Mouse (Mus musculus) liver, embryonic 11.5 days (tissue): ENCODE measurements around the gene P2ry6. TPM values are rescaled to one million over a fixed set of nuclear protein-coding genes. Genes with fewer than 3 reads are reported as not detected.
A peak's percentile ranks its signal among the peaks of the same experiment; 100 is the strongest.

ENCODE experiments used
- ATAC-seq: fragments of 200-750 bp; cut with Nextera tagmentation; replicated peaks from 2 replicates; pipeline ENCODE4 v1.8.0; 2017; ENCODE audit warnings: moderate number of reproducible peaks, mild to moderate bottlenecking, moderate TSS enrichment, moderate library complexity; ENCODE audit not compliant: low FRiP score
- DNase-seq: peaks from one replicate; pipeline ENCODE4 v3.0.0-alpha.2; 2017; ENCODE audit warnings: low spot score
- H3K27ac ChIP-seq: fragments of 300-500 bp; sonication (generic); 2 replicates; pipeline ENCODE4 v1.5.1; 2014; ENCODE audit warnings: mild to moderate bottlenecking, low read depth, low read length, control low read depth
- H3K27me3 ChIP-seq: fragments of 300-500 bp; sonication (generic); replicated peaks from 2 replicates; pipeline ENCODE4 v1.6.1; 2014; ENCODE audit warnings: low read length, mixed read lengths; ENCODE audit not compliant: control insufficient read depth, insufficient read depth
- H3K36me3 ChIP-seq: fragments of 300-500 bp; sonication (generic); 2 replicates; pipeline ENCODE4 v1.6.1; 2014; ENCODE audit warnings: mild to moderate bottlenecking, low read length, moderate library complexity, mixed read lengths; ENCODE audit not compliant: control insufficient read depth, insufficient read depth
- H3K4me1 ChIP-seq: fragments of 300-500 bp; sonication (generic); replicated peaks from 2 replicates; pipeline ENCODE4 v1.6.1; 2014; ENCODE audit warnings: low read length, mixed read lengths; ENCODE audit not compliant: control insufficient read depth, insufficient read depth
- H3K4me2 ChIP-seq: fragments of 300-500 bp; sonication (generic); 2 replicates; pipeline ENCODE4 v1.6.1; 2014; ENCODE audit warnings: mild to moderate bottlenecking, control low read depth, moderate library complexity
- H3K4me3 ChIP-seq: fragments of 300-500 bp; sonication (generic); 2 replicates; pipeline ENCODE4 v1.5.1; 2014; ENCODE audit warnings: low read depth, low read length, control low read depth
- H3K9ac ChIP-seq: fragments of 300-500 bp; sonication (generic); 2 replicates; pipeline ENCODE4 v1.6.1; 2014; ENCODE audit warnings: low read depth, low read length, control low read depth
- H3K9me3 ChIP-seq: fragments of 300-500 bp; sonication (generic); 2 replicates; pipeline ENCODE4 v1.6.1; 2016; ENCODE audit warnings: low read length, inconsistent platforms, mixed read lengths; ENCODE audit not compliant: control insufficient read depth
- WGBS: fragments of 180-500 bp; shearing (Covaris S2); extraction: QIAGEN DNeasy Blood & Tissue Kit; methylation state at CpG from one replicate; pipeline ENCODE4 v1.1.7; 2014; 5-methylcytosine and 5-hydroxymethylcytosine counted together
- polyA plus RNA-seq: library from polyadenylated mRNA; unstranded; fragments of >200 nt; fragmentation: Nextera tagmentation; extraction: Ambion mirVana; gene quantifications from 2 replicates; pipeline ENCODE4 v1.2.1, GENCODE M21; 2014

The P2ry6 gene
- polyA plus RNA-seq, 1 experiment from 2014 or later, result 4.3 TPM

GRCm38 (mm10) chr7:101006201-101006600, 31.8 kb upstream of the P2ry6 start:
- no peak for ATAC-seq
- Histone ChIP-seq H3K4me3 (no peak overlapping the region), H3K4me2 (no peak overlapping the region), H3K27me3 (peaks cover 7% of the 10 kb centered on the region), H3K9me3 (no peaks in the 10 kb centered on the region), H3K27ac (no peak overlapping the region), H3K36me3 (no peaks in the 10 kb centered on the region), H3K9ac (no peak overlapping the region), H3K4me1 (peaks cover under 1% of the 10 kb centered on the region; the same call in 1 of the 2 replicates)
- DNase-seq, result no peak
- WGBS, result 77% methylated on average over 2 of the region's 2 CpGs

DNA sequence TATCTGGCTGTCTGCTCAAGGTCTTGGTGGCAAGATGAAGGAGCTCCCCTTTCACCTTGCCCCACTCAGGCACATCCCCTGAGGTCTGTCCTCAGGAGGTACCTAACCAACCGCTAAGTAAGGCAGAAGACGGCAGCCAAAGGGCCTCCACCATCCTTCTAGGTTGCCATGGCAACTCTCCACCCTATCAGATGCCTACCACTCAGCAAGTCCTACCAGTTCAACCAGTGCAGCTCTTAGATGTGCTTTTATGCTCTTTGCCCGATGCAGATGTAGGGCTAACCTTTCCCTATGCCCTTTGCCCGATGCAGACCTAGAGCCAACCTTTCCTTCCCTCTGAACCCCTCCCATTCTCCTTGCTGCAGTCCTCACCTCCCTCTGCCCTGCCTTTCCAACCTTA, 30.7 kb upstream of the P2ry6 start:
- no peak for DNase-seq
- no peak overlapping the region for H3K4me3 ChIP-seq
- no peak overlapping the region for H3K4me2 ChIP-seq
- no peak for ATAC-seq
- H3K4me1 ChIP-seq, result no peaks in the 10 kb centered on the region
- H3K9ac ChIP-seq, result no peak overlapping the region
- no peaks in the 10 kb centered on the region; the same call in 1 of the 2 replicates for H3K27me3 ChIP-seq
- WGBS, result 68% methylated on average over 4 of the region's 4 CpGs
- no peaks in the 10 kb centered on the region for H3K9me3 ChIP-seq
- H3K36me3 ChIP-seq, result no peaks in the 10 kb centered on the region
- H3K27ac ChIP-seq, result no peak overlapping the region

DNA sequence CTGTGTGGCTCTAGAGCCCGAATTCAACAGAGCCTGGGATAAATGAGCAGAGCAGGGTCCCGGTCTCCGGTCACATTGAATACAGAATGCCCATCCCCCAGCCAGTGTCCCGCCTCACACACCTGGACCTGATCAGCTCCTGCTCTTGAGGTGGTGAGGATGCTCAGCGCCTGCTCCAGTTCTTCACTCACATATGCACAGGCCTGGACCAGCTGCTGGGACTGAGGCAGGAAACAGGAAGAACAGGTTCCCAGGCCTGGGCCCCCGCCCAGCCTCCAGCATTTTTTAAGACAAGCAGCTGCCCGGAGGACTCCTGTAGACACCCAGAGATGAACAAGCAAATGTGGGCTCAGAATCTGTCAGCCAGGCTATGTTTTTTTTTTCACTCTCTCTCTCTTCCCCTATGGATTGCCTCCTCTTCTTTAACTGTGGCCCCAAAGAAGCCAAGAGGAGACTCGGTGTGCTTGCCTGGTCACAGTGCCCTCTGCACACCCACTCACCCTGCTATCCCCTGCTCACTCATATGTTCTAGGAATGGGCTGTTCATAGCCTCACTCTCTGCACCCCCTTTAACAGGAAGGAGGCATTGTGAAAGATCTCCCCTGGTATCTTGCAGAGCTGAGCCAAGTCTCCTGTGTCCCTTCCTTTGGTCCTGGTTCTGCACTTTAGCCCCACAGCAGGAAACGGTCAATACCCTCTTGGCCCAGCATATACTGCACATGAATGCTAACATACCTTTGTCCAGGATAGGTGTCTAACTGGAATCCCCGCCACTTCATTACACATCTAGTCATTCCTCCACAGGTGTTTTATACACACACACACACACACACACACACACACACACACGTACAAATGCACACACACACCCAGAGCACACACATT, 29.2 kb upstream of the P2ry6 start:
- H3K4me1 ChIP-seq, result no peaks in the 10 kb centered on the region
- DNase-seq, result no peak
- WGBS, result 65% methylated on average over 11 of the region's 11 CpGs
- no peak for ATAC-seq
- no peaks in the 10 kb centered on the region; the same call in 1 of the 2 replicates for H3K27me3 ChIP-seq
- H3K9me3 ChIP-seq, result no peaks in the 10 kb centered on the region
- no peak overlapping the region for H3K4me3 ChIP-seq
- no peak overlapping the region for H3K9ac ChIP-seq
- no peak overlapping the region for H3K4me2 ChIP-seq
- no peaks in the 10 kb centered on the region for H3K36me3 ChIP-seq
- H3K27ac ChIP-seq, result no peak overlapping the region

- Histone ChIP-seq H3K4me2 (no peak overlapping the region), H3K27me3 (no peaks in the 10 kb centered on the region), H3K9ac (no peak overlapping the region), H3K27ac (no peak overlapping the region), H3K9me3 (no peaks in the 10 kb centered on the region), H3K36me3 (no peaks in the 10 kb centered on the region), H3K4me1 (0 out of 2 replicates have a peak, but pooled peaks cover 3% of the 10 kb centered on the region), H3K4me3 (no peak overlapping the region)
- WGBS, result 82% methylated on average over 6 of the region's 6 CpGs
- ATAC-seq (no peak), DNase-seq (no peak)
Observed at GRCm38 (mm10) chr7:101002274-101002673, 27.8 kb upstream of the P2ry6 start.

DNA sequence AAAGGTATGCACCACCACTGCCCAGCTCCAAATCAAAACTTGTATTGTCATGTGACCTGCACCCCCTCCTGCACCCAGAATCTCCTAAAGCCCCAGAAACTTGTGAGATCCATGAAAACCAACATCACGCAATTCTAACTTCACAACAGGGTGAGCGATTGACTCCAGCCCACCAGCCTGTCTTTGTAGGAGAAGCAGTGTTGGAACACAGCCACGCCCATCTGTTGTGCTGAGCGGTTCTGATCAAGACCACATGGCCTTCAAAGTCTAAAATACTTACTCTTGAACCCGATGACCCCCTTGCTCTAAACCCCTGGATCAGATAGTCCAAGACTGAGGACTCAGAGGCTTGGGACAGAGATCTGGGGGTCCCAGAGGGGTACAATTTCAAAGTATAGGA, 25.2 kb upstream of the P2ry6 start:
- no peak overlapping the region for H3K4me2 ChIP-seq
- DNase-seq, result no peak

GRCm38 (mm10) chr7:100998578-100998960, 24.1 kb upstream of the P2ry6 start:
- no peaks in the 10 kb centered on the region for H3K36me3 ChIP-seq
- no peak overlapping the region for H3K4me2 ChIP-seq
- H3K9ac ChIP-seq, result no peak overlapping the region
- no peaks in the 10 kb centered on the region for H3K27me3 ChIP-seq
- H3K4me1 ChIP-seq, result peaks cover 9% of the 10 kb centered on the region; the same call in 1 of the 2 replicates
- no peak for ATAC-seq
- no peaks in the 10 kb centered on the region for H3K9me3 ChIP-seq
- H3K27ac ChIP-seq, result no peak overlapping the region
- no peak for DNase-seq
- H3K4me3 ChIP-seq, result no peak overlapping the region
- WGBS, result 85% methylated on average over 24 of the region's 24 CpGs

More for the DNA sequence above, 25.2 kb upstream of the P2ry6 start:
- 80% methylated on average over 5 of the region's 5 CpGs for WGBS
- Histone ChIP-seq H3K4me3 (no peak overlapping the region), H3K36me3 (no peaks in the 10 kb centered on the region), H3K27ac (no peak overlapping the region), H3K9ac (no peak overlapping the region), H3K27me3 (no peaks in the 10 kb centered on the region), H3K4me1 (peaks cover 9% of the 10 kb centered on the region; the same call in 1 of the 2 replicates), H3K9me3 (no peaks in the 10 kb centered on the region)
- no peak for ATAC-seq

GRCm38 (mm10) chr7:100997951-100998577, 23.6 kb upstream of the P2ry6 start:
- no peak for ATAC-seq
- 80% methylated on average over 31 of the region's 31 CpGs for WGBS
- no peak for DNase-seq

DNA sequence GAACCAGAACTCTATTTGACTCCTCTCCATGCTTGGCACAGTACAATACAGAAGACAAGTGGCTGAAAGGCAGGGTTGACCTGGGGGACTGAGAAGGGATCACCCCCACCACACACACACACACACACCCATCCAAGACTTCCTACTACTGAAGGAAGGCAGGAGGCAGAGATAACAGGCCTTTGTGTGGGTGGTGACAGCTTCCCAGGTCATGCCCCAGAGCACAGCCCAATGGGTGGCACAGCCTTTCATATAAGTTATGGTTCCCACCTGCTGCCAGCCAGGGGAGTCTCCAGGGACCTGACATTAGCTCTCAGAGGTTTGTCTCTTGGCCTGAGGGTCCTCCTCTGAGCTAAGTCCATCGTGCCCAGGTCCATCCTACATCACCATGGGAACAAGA, 22.8 kb upstream of the P2ry6 start:
- Histone ChIP-seq H3K36me3 (no peaks in the 10 kb centered on the region), H3K27ac (no peak overlapping the region), H3K4me2 (no peak overlapping the region), H3K4me3 (no peak overlapping the region), H3K27me3 (no peaks in the 10 kb centered on the region), H3K9me3 (no peaks in the 10 kb centered on the region), H3K9ac (no peak overlapping the region), H3K4me1 (peaks cover 9% of the 10 kb centered on the region; the same call in 1 of the 2 replicates)
- DNase-seq (no peak), ATAC-seq (0 out of 2 replicates have a peak, but pooled peaks have one; percentile 44)
- WGBS, result 70% methylated on average over 1 of the region's 1 CpGs

More at GRCm38 (mm10) chr7:100997951-100998577, 23.6 kb upstream of the P2ry6 start:
- H3K9ac ChIP-seq, result no peak overlapping the region
- no peak overlapping the region for H3K4me3 ChIP-seq
- no peaks in the 10 kb centered on the region for H3K36me3 ChIP-seq
- no peak overlapping the region for H3K4me2 ChIP-seq
- H3K9me3 ChIP-seq, result no peaks in the 10 kb centered on the region
- H3K27ac ChIP-seq, result no peak overlapping the region
- no peaks in the 10 kb centered on the region for H3K27me3 ChIP-seq
- H3K4me1 ChIP-seq, result peaks cover 9% of the 10 kb centered on the region; the same call in 1 of the 2 replicates
